Mouse (Mus musculus) kidney, postnatal 4 days (tissue): ENCODE measurements around the gene Bcl2l1.

Experiments used
- DNase-seq, 2 experiments: peaks; one replicate each; pipeline ENCODE4 v3.0.0; 2021; ENCODE audit warnings: mixed read lengths in 2 of 2

The Bcl2l1 gene

DNA sequence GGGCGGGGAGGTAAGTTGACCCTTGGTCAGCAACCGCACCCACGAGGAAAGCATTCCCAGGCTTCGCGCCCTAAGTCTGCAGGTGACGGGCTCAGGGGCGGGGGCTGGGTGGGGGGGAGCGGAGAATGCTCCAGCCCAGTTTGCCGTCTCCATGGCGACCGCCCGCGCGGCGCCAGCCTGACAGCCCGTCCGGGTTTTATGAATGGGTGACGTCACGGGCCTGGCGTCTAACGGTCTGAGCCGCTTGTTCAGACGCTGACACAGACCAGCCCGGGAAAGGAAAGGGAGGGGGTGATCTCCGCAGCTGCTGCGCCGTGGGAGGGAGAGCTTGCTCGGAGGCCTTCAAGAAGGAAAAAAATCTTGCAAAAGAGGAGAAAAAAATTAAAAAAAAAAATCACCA lies 96.5 kb downstream of the Bcl2l1 start:
- DNase-seq, result peak; percentile 98

DNA sequence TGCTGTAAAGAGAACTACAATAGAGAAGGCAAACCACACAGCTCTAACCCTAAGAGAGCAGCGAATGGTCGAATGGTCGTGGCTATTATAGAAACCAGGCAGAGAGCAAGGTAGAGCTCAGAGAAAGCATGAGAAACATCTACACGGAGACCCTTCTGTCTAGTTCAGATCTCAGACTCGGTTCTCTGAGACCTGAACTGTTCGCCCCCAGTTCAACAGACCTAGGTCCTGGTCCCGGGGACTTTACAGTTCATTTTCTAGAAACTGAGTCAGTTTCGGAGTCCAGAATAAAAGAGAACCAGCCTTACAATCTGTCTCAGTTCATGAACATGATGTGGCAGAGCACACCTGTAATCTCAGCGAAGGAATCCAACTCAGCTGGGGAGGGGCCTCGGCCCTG lies 97.0 kb downstream of the Bcl2l1 start:
- DNase-seq, result no peak

DNA sequence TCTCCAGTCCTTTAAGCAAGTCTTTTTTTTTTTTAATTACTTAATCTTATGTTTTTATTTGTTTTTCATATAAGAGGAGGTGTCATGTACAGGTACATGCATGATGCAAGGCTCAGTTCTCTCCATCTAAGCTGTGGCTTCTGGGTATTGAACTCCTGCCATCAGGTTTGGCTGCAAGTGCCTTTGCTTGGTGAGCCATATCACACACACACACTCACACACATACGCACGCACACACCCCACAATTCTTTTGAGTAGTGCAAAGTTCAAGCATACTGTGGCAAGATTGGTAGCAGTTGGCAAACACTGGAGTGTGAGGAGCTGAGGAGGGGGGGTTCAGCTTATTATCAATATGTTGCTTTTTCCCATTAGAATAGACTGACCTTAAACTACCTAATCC lies 98.3 kb downstream of the Bcl2l1 start:
- DNase-seq, result peak in 1 of 2 experiments; percentile 34
